Mouse (Mus musculus): ENCODE measurements around the gene Cbx7. TPM values are rescaled to one million over a fixed set of nuclear protein-coding genes. Genes with fewer than 3 reads are reported as not detected.
"Not testable (repeated sequence)": the region's sequence is repeated elsewhere in the genome, so short reads cannot be mapped to it uniquely, and the experiment has no call there.

The Cbx7 gene
- polyA plus RNA-seq, 1 experiment = 32.8 TPM

GRCm38 (mm10) chr15:79914357-79914756 lies 56.6 kb downstream of the Cbx7 start:
- H3K4me3 ChIP-seq (ENCODE audit: low read depth, low read length) = no peak overlapping the region
- peaks cover 13% of the 10 kb centered on the region; the same call in 1 of the 2 replicates for H3K36me3 ChIP-seq (ENCODE audit: control insufficient read depth, insufficient read depth, low read length)
- H3K27ac ChIP-seq (ENCODE audit: insufficient read depth, low read depth, low read length) = no peak overlapping the region
- no peaks in the 10 kb centered on the region for H3K27me3 ChIP-seq (ENCODE audit: control insufficient read depth, insufficient read depth, low read length)
- TF ChIP-seq CTCF (IDR thresholded peaks at IDR 0.05; ENCODE audit: extremely low read depth, insufficient read length, insufficient replicate concordance, low read depth, low read length) (no peak), POLR2A (IDR thresholded peaks at IDR 0.05; ENCODE audit: low read depth, low read length) (no peak)
- H3K4me1 ChIP-seq (ENCODE audit: control insufficient read depth, insufficient read depth, insufficient read length, low read length) = no peaks in the 10 kb centered on the region
- 69% methylated on average over 3 of the region's 3 CpGs for WGBS

GRCm38 (mm10) chr15:79913761-79914346 lies 57.1 kb downstream of the Cbx7 start:
- Histone ChIP-seq H3K4me3 (ENCODE audit: low read depth, low read length) (no peak overlapping the region), H3K36me3 (ENCODE audit: control insufficient read depth, insufficient read depth, low read length) (peaks cover 12% of the 10 kb centered on the region; the same call in 1 of the 2 replicates), H3K27ac (ENCODE audit: insufficient read depth, low read depth, low read length) (no peak overlapping the region), H3K4me1 (ENCODE audit: control insufficient read depth, insufficient read depth, insufficient read length, low read length) (no peaks in the 10 kb centered on the region), H3K27me3 (ENCODE audit: control insufficient read depth, insufficient read depth, low read length) (no peaks in the 10 kb centered on the region)
- 73% methylated on average over 6 of the region's 6 CpGs for WGBS
- TF ChIP-seq CTCF (IDR thresholded peaks at IDR 0.05; ENCODE audit: extremely low read depth, insufficient read length, insufficient replicate concordance, low read depth, low read length) (no peak), POLR2A (IDR thresholded peaks at IDR 0.05; ENCODE audit: low read depth, low read length) (no peak)

- H3K4me3 ChIP-seq (ENCODE audit: low read depth, low read length) = no peak overlapping the region
- no peaks in the 10 kb centered on the region for H3K27me3 ChIP-seq (ENCODE audit: control insufficient read depth, insufficient read depth, low read length)
- TF ChIP-seq POLR2A (IDR thresholded peaks at IDR 0.05; ENCODE audit: low read depth, low read length) (no peak), CTCF (IDR thresholded peaks at IDR 0.05; ENCODE audit: extremely low read depth, insufficient read length, insufficient replicate concordance, low read depth, low read length) (no peak)
- H3K4me1 ChIP-seq (ENCODE audit: control insufficient read depth, insufficient read depth, insufficient read length, low read length) = no peaks in the 10 kb centered on the region
- H3K36me3 ChIP-seq (ENCODE audit: control insufficient read depth, insufficient read depth, low read length) = peaks cover 13% of the 10 kb centered on the region
- WGBS = 83% methylated on average over 8 of the region's 8 CpGs
- no peak overlapping the region for H3K27ac ChIP-seq (ENCODE audit: insufficient read depth, low read depth, low read length)
Measured at GRCm38 (mm10) chr15:79911339-79911738, 59.6 kb downstream of the Cbx7 start.

GRCm38 (mm10) chr15:79910812-79911211 lies 60.1 kb downstream of the Cbx7 start:
- peaks cover 16% of the 10 kb centered on the region for H3K36me3 ChIP-seq (ENCODE audit: control insufficient read depth, insufficient read depth, low read length)
- not testable (repeated sequence) for H3K4me3 ChIP-seq (ENCODE audit: low read depth, low read length); H3K27me3 ChIP-seq (ENCODE audit: control insufficient read depth, insufficient read depth, low read length); H3K27ac ChIP-seq (ENCODE audit: insufficient read depth, low read depth, low read length); H3K4me1 ChIP-seq (ENCODE audit: control insufficient read depth, insufficient read depth, insufficient read length, low read length)
- 69% methylated on average over 1 of the region's 1 CpGs for WGBS

- not testable (repeated sequence) for H3K4me1 ChIP-seq (ENCODE audit: control insufficient read depth, insufficient read depth, insufficient read length, low read length)
Measured at GRCm38 (mm10) chr15:79909006-79909405, 61.9 kb downstream of the Cbx7 start.

GRCm38 (mm10) chr15:79906855-79907254 lies 64.1 kb downstream of the Cbx7 start:
- Histone ChIP-seq H3K4me1 (ENCODE audit: control insufficient read depth, insufficient read depth, insufficient read length, low read length) (no peaks in the 10 kb centered on the region), H3K36me3 (ENCODE audit: control insufficient read depth, insufficient read depth, low read length) (peaks cover 25% of the 10 kb centered on the region), H3K4me3 (ENCODE audit: low read depth, low read length) (no peak overlapping the region), H3K27me3 (ENCODE audit: control insufficient read depth, insufficient read depth, low read length) (no peaks in the 10 kb centered on the region), H3K27ac (ENCODE audit: insufficient read depth, low read depth, low read length) (no peak overlapping the region)
- 49% methylated on average over 14 of the region's 14 CpGs for WGBS
- TF ChIP-seq POLR2A (IDR thresholded peaks at IDR 0.05; ENCODE audit: low read depth, low read length) (no peak), CTCF (IDR thresholded peaks at IDR 0.05; ENCODE audit: extremely low read depth, insufficient read length, insufficient replicate concordance, low read depth, low read length) (no peak)

More at GRCm38 (mm10) chr15:79909006-79909405, 61.9 kb downstream of the Cbx7 start:
- not testable (repeated sequence) for H3K27ac ChIP-seq (ENCODE audit: insufficient read depth, low read depth, low read length); H3K4me3 ChIP-seq (ENCODE audit: low read depth, low read length); H3K27me3 ChIP-seq (ENCODE audit: control insufficient read depth, insufficient read depth, low read length)
- 96% methylated on average over 3 of the region's 3 CpGs for WGBS
- H3K36me3 ChIP-seq (ENCODE audit: control insufficient read depth, insufficient read depth, low read length) = peaks cover 23% of the 10 kb centered on the region

- no peak overlapping the region for H3K4me3 ChIP-seq (ENCODE audit: low read depth, low read length)
- H3K27ac ChIP-seq (ENCODE audit: insufficient read depth, low read depth, low read length) = no peak overlapping the region
- TF ChIP-seq POLR2A (IDR thresholded peaks at IDR 0.05; ENCODE audit: low read depth, low read length) = no peak
- TF ChIP-seq CTCF (IDR thresholded peaks at IDR 0.05; ENCODE audit: extremely low read depth, insufficient read length, insufficient replicate concordance, low read depth, low read length) = no peak
- H3K36me3 ChIP-seq (ENCODE audit: control insufficient read depth, insufficient read depth, low read length) = peaks cover 35% of the 10 kb centered on the region
- no peaks in the 10 kb centered on the region for H3K27me3 ChIP-seq (ENCODE audit: control insufficient read depth, insufficient read depth, low read length)
- H3K4me1 ChIP-seq (ENCODE audit: control insufficient read depth, insufficient read depth, insufficient read length, low read length) = peaks cover 3% of the 10 kb centered on the region; the same call in 1 of the 2 replicates
- WGBS = 84% methylated on average over 12 of the region's 12 CpGs
Measured at GRCm38 (mm10) chr15:79905211-79905610, 65.7 kb downstream of the Cbx7 start.

GRCm38 (mm10) chr15:79904678-79905077 lies 66.2 kb downstream of the Cbx7 start:
- H3K4me3 ChIP-seq (ENCODE audit: low read depth, low read length); H3K27ac ChIP-seq (ENCODE audit: insufficient read depth, low read depth, low read length); H3K27me3 ChIP-seq (ENCODE audit: control insufficient read depth, insufficient read depth, low read length); H3K4me1 ChIP-seq (ENCODE audit: control insufficient read depth, insufficient read depth, insufficient read length, low read length): not testable (repeated sequence)
- H3K36me3 ChIP-seq (ENCODE audit: control insufficient read depth, insufficient read depth, low read length) = peaks cover 33% of the 10 kb centered on the region
- 89% methylated on average over 11 of the region's 11 CpGs for WGBS

All from small intestine, adult 2 months (tissue).